Mouse (Mus musculus): Measurements from ENCODE around the gene Tmem102. TPM values are rescaled to one million over a fixed set of nuclear protein-coding genes. Genes with fewer than 3 reads are reported as not detected.

Tmem102 gene
- polyA plus RNA-seq, 1 experiment from 2014 or later = 10.0 TPM

DNA sequence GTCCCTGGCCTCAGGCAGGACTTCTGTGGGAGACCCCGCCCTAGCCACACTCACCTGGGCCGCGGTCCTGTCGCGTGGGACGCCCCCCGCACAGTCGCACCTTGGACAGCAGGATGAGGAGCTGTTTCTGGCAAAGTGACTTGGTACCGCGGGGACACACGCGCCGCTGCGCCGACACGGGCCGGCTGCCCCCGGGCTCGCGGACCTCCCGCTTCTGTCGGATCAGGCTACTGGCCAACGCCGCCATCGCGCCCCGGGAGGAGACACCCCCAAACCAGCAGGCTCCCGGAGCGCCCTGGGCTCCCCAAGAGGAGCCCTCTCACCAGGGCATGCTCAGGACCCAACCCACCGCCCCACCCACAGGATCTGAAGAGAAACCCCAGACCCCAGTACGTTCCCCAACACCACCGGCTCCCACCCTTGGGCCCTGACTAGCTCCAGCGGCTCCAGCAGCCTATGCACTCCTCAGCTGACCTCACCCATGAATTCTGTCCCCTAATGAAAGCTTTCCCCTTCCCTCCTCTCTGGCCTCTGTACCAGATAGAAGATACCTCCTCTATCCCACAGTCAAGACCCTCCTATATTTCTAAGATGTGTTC lies 3.9 kb downstream of the Tmem102 start, which contains the start of gene Fgf11:
Gene Fgf11, minus strand, starts transcription at position 479 of the 599 bp plus-strand sequence.
- no peaks in the 10 kb centered on the region for H3K36me3 ChIP-seq
- under 1% methylated on average over 33 of the region's 33 CpGs for WGBS
- H3K27ac ChIP-seq (replicated peaks) = peak within 1 kb of the TSS; percentile 77
- no peaks in the 10 kb centered on the region for H3K9me3 ChIP-seq (replicated peaks)
- H3K4me2 ChIP-seq (replicated peaks) = peak within 1 kb of the TSS; percentile 97
- peak within 1 kb of the TSS; percentile 54 for H3K9ac ChIP-seq
- peaks cover 62% of the 10 kb centered on the region for H3K4me1 ChIP-seq
- no peak for ATAC-seq (ENCODE audit: insufficient number of reproducible peaks, low FRiP score, low TSS enrichment, low read depth)
- H3K27me3 ChIP-seq = peaks cover 28% of the 10 kb centered on the region
- H3K4me3 ChIP-seq (replicated peaks) = peak within 1 kb of the TSS; percentile 63

DNA sequence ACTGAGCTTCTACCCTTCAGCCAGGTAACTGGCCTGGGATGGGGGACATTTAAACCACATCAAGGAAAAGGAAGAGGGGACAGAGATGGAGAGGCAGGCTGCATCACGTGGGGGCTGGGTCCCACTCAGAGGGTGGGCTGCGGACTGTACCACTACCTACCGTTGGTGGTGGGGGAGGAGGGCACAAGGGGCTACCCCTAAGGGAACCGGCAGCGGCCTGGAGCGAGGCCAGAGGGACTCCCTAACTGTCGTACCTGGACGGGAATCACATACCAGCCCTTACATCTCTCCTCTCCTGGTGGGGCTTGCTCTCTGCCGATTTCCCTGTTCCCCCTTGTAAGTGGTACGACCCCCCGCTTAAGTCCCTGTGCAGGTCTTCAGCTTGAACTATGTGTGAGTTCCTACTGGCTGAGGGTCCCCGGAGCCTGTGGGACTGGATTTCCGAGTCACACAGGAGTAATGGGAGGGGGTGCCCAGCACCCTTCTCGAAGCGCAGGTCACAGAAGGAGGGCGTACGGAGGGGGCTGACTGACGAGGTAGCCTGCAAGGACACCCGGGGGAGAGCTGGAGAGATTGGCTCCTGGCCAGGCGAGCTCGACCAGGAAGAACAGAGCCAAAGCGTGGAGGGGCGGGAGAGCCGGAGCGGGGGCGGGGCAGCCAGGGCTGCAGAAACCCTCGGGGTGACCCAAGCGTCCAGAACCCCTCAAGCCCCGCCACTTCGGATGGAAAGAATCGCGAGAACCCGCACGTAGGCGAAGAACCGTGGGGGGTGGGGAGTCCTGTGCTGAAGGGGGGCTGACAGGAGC lies 4.8 kb downstream of the Tmem102 start:
- H3K4me2 ChIP-seq (replicated peaks) = peak overlapping the region; percentile 97
- H3K9ac ChIP-seq = peak overlapping the region; percentile 35
- ATAC-seq (ENCODE audit: insufficient number of reproducible peaks, low FRiP score, low TSS enrichment, low read depth) = peak; percentile 20; the same call in 1 of the 2 replicates
- WGBS = under 1% methylated on average over 33 of the region's 36 CpGs
- H3K4me1 ChIP-seq = peaks cover 67% of the 10 kb centered on the region
- peaks cover 26% of the 10 kb centered on the region for H3K27me3 ChIP-seq
- H3K4me3 ChIP-seq (replicated peaks) = peak overlapping the region; percentile 63
- no peaks in the 10 kb centered on the region for H3K36me3 ChIP-seq
- no peaks in the 10 kb centered on the region for H3K9me3 ChIP-seq (replicated peaks)
- H3K27ac ChIP-seq (replicated peaks) = peak overlapping the region; percentile 77

- Histone ChIP-seq H3K27ac (replicated peaks) (peak overlapping the region; percentile 77), H3K9ac (peak overlapping the region; percentile 35; the same call in 1 of the 2 replicates), H3K27me3 (peaks cover 20% of the 10 kb centered on the region), H3K4me3 (replicated peaks) (peak overlapping the region; percentile 63), H3K36me3 (no peaks in the 10 kb centered on the region), H3K4me1 (peaks cover 69% of the 10 kb centered on the region), H3K4me2 (replicated peaks) (peak overlapping the region; percentile 97), H3K9me3 (replicated peaks) (no peaks in the 10 kb centered on the region)
- ATAC-seq (ENCODE audit: insufficient number of reproducible peaks, low FRiP score, low TSS enrichment, low read depth) = no peak
- WGBS = 2% methylated on average over 11 of the region's 11 CpGs
Measured at GRCm38 (mm10) chr11:69800138-69800391, 5.4 kb downstream of the Tmem102 start.

GRCm38 (mm10) chr11:69799394-69800137 lies 5.9 kb downstream of the Tmem102 start:
- WGBS = 33% methylated on average over 12 of the region's 12 CpGs
- peak overlapping the region; percentile 63; the same call in 1 of the 2 replicates for H3K4me3 ChIP-seq (replicated peaks)

GRCm38 (mm10) chr11:69797924-69798323 lies 7.5 kb downstream of the Tmem102 start:
- Histone ChIP-seq H3K36me3 (no peaks in the 10 kb centered on the region), H3K4me1 (peaks cover 48% of the 10 kb centered on the region), H3K9ac (no peak overlapping the region), H3K9me3 (replicated peaks) (no peaks in the 10 kb centered on the region), H3K27me3 (peaks cover 11% of the 10 kb centered on the region; the same call in 1 of the 2 replicates), H3K4me3 (replicated peaks) (no peak overlapping the region), H3K4me2 (replicated peaks) (no peak overlapping the region), H3K27ac (replicated peaks) (no peak overlapping the region)
- 82% methylated on average over 7 of the region's 7 CpGs for WGBS
- no peak for ATAC-seq (ENCODE audit: insufficient number of reproducible peaks, low FRiP score, low TSS enrichment, low read depth)

More at GRCm38 (mm10) chr11:69799394-69800137, 5.9 kb downstream of the Tmem102 start:
- H3K9me3 ChIP-seq (replicated peaks) = no peaks in the 10 kb centered on the region
- H3K4me1 ChIP-seq = peaks cover 65% of the 10 kb centered on the region
- no peaks in the 10 kb centered on the region for H3K36me3 ChIP-seq
- no peak overlapping the region for H3K9ac ChIP-seq
- H3K27ac ChIP-seq (replicated peaks) = peak overlapping the region; percentile 17; the same call in 1 of the 2 replicates
- H3K4me2 ChIP-seq (replicated peaks) = peak overlapping the region; percentile 97
- no peak for ATAC-seq (ENCODE audit: insufficient number of reproducible peaks, low FRiP score, low TSS enrichment, low read depth)
- H3K27me3 ChIP-seq = peaks cover 15% of the 10 kb centered on the region

- 0 out of 2 replicates have a peak, but pooled peaks cover 6% of the 10 kb centered on the region for H3K27me3 ChIP-seq
- H3K27ac ChIP-seq (replicated peaks) = 0 out of 2 replicates have a peak overlapping the region, but pooled peaks have one; percentile 12
- peak overlapping the region; percentile 98 for H3K4me2 ChIP-seq (replicated peaks)
- H3K9me3 ChIP-seq (replicated peaks) = no peaks in the 10 kb centered on the region
- 1% methylated on average over 13 of the region's 13 CpGs for WGBS
- peaks cover 29% of the 10 kb centered on the region for H3K4me1 ChIP-seq
- H3K9ac ChIP-seq = peak overlapping the region; percentile 42; the same call in 1 of the 2 replicates
- peak overlapping the region; percentile 56 for H3K4me3 ChIP-seq (replicated peaks)
- ATAC-seq (ENCODE audit: insufficient number of reproducible peaks, low FRiP score, low TSS enrichment, low read depth) = no peak
- no peaks in the 10 kb centered on the region for H3K36me3 ChIP-seq
Measured at GRCm38 (mm10) chr11:69795983-69796435, 9.4 kb downstream of the Tmem102 start.

GRCm38 (mm10) chr11:69795168-69795982 lies 10.0 kb downstream of the Tmem102 start, which contains the start of gene Chrnb1:
TSS of gene Chrnb1 (minus strand) at chr11:69795943.
- H3K4me3 ChIP-seq (replicated peaks) = peak within 1 kb of the TSS; percentile 56
- H3K27ac ChIP-seq (replicated peaks) = peak within 1 kb of the TSS; percentile 78
- 0 out of 2 replicates have a peak, but pooled peaks cover 6% of the 10 kb centered on the region for H3K27me3 ChIP-seq
- peaks cover 23% of the 10 kb centered on the region for H3K4me1 ChIP-seq
- peak within 1 kb of the TSS; percentile 98 for H3K4me2 ChIP-seq (replicated peaks)
- peak; percentile 92 for ATAC-seq (ENCODE audit: insufficient number of reproducible peaks, low FRiP score, low TSS enrichment, low read depth)
- WGBS = 2% methylated on average over 52 of the region's 52 CpGs
- H3K9ac ChIP-seq = peak within 1 kb of the TSS; percentile 42
- H3K36me3 ChIP-seq = no peaks in the 10 kb centered on the region
- no peaks in the 10 kb centered on the region for H3K9me3 ChIP-seq (replicated peaks)

GRCm38 (mm10) chr11:69793429-69793828 lies 12.0 kb downstream of the Tmem102 start:
- H3K36me3 ChIP-seq = no peaks in the 10 kb centered on the region
- no peak for ATAC-seq (ENCODE audit: insufficient number of reproducible peaks, low FRiP score, low TSS enrichment, low read depth)
- H3K27me3 ChIP-seq = 0 out of 2 replicates have a peak, but pooled peaks cover 6% of the 10 kb centered on the region
- no peak overlapping the region for H3K27ac ChIP-seq (replicated peaks)
- no peak overlapping the region for H3K4me3 ChIP-seq (replicated peaks)
- 62% methylated on average over 5 of the region's 5 CpGs for WGBS
- no peaks in the 10 kb centered on the region for H3K9me3 ChIP-seq (replicated peaks)
- no peak overlapping the region for H3K4me2 ChIP-seq (replicated peaks)
- H3K4me1 ChIP-seq = peaks cover 9% of the 10 kb centered on the region
- no peak overlapping the region for H3K9ac ChIP-seq

DNA sequence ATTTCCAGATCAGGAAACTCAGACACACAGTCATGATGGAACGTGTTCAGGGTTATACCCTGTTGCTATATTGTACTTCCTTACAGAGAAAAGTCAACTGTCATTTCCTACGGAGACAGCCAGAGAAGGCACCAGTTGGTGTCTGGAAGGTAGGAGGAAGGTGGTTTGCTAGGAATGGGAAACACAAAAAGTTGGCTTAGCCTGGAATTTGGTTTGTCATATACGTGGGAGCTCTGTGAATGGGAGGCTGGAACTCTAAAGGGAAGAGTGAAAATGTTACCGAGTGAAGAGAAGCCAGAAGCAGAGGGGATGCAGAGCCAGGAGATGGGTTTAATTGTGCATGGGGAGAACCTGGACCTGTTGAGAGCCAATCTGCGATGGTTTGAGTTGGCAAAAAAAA lies 14.0 kb downstream of the Tmem102 start:
- no peaks in the 10 kb centered on the region for H3K27me3 ChIP-seq
- no peak overlapping the region for H3K4me3 ChIP-seq (replicated peaks)
- H3K4me1 ChIP-seq = peaks cover 9% of the 10 kb centered on the region
- H3K36me3 ChIP-seq = no peaks in the 10 kb centered on the region
- H3K9me3 ChIP-seq (replicated peaks) = no peaks in the 10 kb centered on the region
- no peak overlapping the region for H3K27ac ChIP-seq (replicated peaks)
- no peak for ATAC-seq (ENCODE audit: insufficient number of reproducible peaks, low FRiP score, low TSS enrichment, low read depth)
- no peak overlapping the region for H3K4me2 ChIP-seq (replicated peaks)
- no peak overlapping the region for H3K9ac ChIP-seq
- 60% methylated on average over 5 of the region's 5 CpGs for WGBS

GRCm38 (mm10) chr11:69789431-69789830 lies 16.0 kb downstream of the Tmem102 start:
- H3K27me3 ChIP-seq = no peaks in the 10 kb centered on the region
- H3K9me3 ChIP-seq (replicated peaks) = no peaks in the 10 kb centered on the region
- no peak overlapping the region for H3K4me3 ChIP-seq (replicated peaks)
- H3K4me1 ChIP-seq = 0 out of 2 replicates have a peak, but pooled peaks cover 5% of the 10 kb centered on the region
- no peaks in the 10 kb centered on the region for H3K36me3 ChIP-seq
- no peak overlapping the region for H3K9ac ChIP-seq
- 45% methylated on average over 5 of the region's 5 CpGs for WGBS
- H3K4me2 ChIP-seq (replicated peaks) = no peak overlapping the region
- ATAC-seq (ENCODE audit: insufficient number of reproducible peaks, low FRiP score, low TSS enrichment, low read depth) = no peak
- no peak overlapping the region for H3K27ac ChIP-seq (replicated peaks)

All from embryonic facial prominence, embryonic 15.5 days (tissue).